Mouse (Mus musculus): ENCODE measurements around the gene Ahnak2.

The Ahnak2 gene

GRCm38 (mm10) chr12:112734881-112735655, 67.4 kb downstream of the Ahnak2 start:
- no peak for DNase-seq (ENCODE audit: low read depth)

GRCm38 (mm10) chr12:112734108-112734820, 68.2 kb downstream of the Ahnak2 start:
- DNase-seq (ENCODE audit: low read depth) = no peak

GRCm38 (mm10) chr12:112732591-112732990, 69.9 kb downstream of the Ahnak2 start:
- DNase-seq (ENCODE audit: low read depth) = no peak

DNA sequence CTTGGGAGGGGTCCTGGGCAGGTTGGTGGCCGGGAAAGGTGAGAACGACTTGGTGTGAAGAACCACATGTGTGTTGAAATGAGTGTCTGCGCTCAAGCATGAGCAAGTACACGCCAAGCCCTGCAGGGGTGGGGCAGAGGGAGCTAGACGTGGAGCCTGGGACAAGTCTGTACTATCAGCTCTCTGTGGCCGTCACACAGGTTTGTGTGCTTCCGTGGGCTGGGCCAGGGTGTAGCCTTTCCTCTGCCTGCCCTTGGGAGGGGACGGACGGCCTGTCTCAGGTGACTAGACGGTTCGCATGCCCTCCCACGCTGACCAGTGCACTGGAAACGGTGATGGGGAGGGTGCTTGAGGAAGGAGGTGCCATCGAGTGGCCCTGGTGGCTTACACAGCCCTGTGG, 71.6 kb downstream of the Ahnak2 start:
- no peak for DNase-seq (ENCODE audit: low read depth)

DNA sequence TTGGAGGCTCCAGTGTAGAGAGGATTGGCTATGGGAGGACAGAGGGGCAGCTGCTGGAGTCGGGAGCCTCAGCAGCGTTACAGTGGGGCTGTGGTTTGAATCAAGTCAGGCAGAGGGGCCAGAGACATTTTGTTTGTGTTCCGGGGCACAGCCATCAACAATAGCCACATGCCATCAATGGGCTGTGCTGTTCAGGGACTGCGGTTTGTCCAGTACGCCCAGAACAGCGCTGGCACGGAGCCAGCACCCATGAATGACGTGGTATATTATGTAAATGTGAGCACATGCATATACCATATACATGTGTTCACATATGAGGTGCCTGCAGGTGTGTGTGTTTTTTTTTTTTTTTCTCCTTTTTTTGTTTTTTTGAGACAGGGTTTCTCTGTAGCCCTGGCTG, 74.7 kb downstream of the Ahnak2 start:
- DNase-seq (ENCODE audit: low read depth) = no peak

DNA sequence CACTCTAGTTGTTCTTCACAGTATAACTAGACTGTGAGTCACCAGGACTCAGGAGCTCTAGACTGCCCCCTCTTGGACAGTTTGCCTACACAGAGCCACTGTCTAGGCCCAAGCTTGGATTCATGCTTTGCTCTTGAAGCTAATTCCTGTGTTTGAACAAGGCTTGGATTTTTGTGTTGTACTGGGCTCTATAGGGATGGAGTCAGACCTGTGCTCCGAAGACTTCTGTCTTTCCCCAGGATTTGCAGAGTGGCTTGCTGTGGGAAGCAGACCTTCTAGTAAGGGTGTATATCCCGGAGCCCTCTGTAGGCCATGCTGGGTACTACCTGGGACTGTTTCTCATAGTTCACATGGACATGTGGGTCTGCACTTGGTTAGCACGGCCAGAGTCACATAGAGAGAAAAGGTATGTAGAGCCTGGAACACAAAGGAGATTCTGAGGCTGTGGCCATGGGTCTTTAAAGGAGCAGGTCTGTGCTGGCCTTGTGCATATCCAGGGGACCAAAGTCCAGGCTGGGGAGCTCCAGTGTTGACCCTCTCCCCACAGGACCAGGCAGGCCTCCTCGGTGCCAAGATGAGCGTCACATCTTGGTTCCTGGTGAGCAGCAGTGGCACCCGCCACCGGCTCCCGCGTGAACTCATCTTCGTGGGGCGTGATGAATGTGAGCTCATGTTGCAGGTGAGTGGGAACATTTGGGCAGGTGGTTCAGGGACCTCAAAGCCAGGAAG, 78.2 kb downstream of the Ahnak2 start:
- DNase-seq (ENCODE audit: low read depth) = peak; percentile 67

DNA sequence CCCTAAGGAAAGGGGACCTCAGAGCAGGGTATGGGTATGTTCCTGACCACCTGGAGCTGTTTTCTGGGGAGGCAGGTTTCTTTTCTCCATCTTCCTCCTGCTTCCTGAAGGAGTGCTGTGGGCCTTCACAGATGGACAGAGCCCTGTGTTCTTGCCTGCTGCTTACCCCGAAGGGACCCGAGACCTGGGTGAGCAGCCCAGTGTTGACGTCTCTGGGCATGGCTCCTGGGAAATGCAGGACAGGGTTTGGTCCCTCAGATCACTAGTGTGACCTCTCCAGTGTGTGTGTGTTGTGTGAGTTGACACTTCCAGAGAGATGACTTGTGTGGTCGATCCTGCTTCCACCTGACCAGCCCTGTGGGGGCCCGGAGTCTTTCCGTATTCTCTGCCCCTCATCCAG, 79.0 kb downstream of the Ahnak2 start:
- DNase-seq (ENCODE audit: low read depth) = no peak

DNA sequence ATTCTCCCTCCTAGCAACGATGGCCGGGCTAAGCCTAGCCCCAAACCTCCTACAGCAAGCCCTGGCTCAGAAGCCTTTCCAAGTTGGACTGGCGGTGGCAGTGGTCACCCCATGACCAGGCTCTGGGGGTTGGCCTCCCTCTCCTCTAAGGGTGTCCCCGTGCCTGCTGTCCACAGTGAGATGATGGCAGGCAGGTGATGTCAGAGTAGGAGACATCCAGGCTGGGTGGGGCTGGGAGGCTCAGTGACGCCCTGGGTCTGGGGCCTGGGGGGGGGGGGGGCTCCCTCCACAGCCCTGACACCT, 79.5 kb downstream of the Ahnak2 start:
- DNase-seq (ENCODE audit: low read depth) = no peak

DNA sequence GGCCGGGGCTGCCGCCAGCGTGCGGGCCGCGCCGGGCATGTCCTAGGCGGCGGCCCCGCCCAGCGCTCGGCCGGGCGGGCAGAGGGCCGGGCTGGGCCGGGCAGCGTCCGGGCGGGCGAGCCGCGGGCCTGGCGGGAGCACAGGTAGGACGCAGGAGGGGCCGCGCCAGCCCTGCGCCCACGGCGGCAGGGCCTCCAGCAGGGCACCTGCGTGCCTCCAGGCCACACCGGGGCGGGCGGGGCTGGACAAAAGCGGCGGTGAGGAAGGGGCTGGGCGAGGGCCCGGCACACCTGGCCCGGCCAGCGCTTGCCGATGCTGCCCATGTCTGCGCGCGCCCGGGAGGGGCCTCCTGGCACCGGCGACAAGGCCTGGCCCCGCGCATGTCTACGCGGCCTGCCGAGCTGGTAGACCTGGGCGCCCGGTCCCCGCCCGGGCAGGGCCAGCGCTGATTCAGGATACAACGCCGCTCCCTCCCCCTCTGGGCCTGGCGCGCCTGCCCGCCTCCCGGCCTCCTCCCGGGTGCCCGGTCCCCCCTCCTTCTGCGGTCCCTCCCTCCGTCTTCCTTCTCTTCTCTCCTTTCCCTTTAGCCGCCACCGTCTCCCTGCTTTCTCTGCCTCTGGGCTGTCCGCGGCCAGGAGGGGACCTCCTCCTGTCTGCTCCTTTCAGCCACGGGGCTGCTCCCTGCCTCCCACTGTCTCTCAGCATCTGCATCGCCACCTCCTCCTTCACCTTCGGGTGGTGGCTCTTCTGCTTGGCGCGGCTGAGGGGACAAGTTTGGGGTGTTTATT, 80.0 kb downstream of the Ahnak2 start:
- DNase-seq (ENCODE audit: low read depth) = no peak
